Mouse (Mus musculus) intestine, embryonic 14.5 days (tissue): ENCODE data around the gene Cntn4. TPM values are rescaled to one million over a fixed set of nuclear protein-coding genes. Genes with fewer than 3 reads are reported as not detected.
"Not testable (repeated sequence)": the region's sequence is repeated elsewhere in the genome, so short reads cannot be mapped to it uniquely, and the experiment has no call there.

Experiments
- ATAC-seq: fragments of 200-750 bp; cut with Nextera tagmentation; replicated peaks from 2 replicates; pipeline ENCODE4 v1.8.0; 2017; ENCODE audit warnings: low read depth, moderate number of reproducible peaks, moderate TSS enrichment, moderate library complexity; ENCODE audit not compliant: low FRiP score, low TSS enrichment
- DNase-seq: peaks from one replicate; pipeline ENCODE4 v3.0.0-alpha.2; 2018; ENCODE audit warnings: low spot score
- H3K27ac ChIP-seq: fragments of 300-500 bp; sonication (generic); 2 replicates; pipeline ENCODE4 v1.5.1; 2014; ENCODE audit warnings: low read depth, mild to moderate bottlenecking, control low read depth
- H3K27me3 ChIP-seq: fragments of 300-500 bp; sonication (generic); replicated peaks from 2 replicates; pipeline ENCODE4 v1.6.1; 2014; ENCODE audit warnings: low read length, control low read depth; ENCODE audit not compliant: control insufficient read depth, insufficient read depth
- H3K36me3 ChIP-seq: fragments of 300-500 bp; sonication (generic); 2 replicates; pipeline ENCODE4 v1.6.1; 2014; ENCODE audit warnings: low read length, control low read depth; ENCODE audit not compliant: control insufficient read depth, insufficient read depth
- H3K4me1 ChIP-seq: fragments of 300-500 bp; sonication (generic); replicated peaks from 2 replicates; pipeline ENCODE4 v1.6.1; 2014; ENCODE audit warnings: low read length, control low read depth, mixed read lengths; ENCODE audit not compliant: control insufficient read depth, insufficient read depth
- H3K4me2 ChIP-seq: fragments of 300-500 bp; sonication (generic); 2 replicates; pipeline ENCODE4 v1.6.1; 2014; ENCODE audit warnings: low read length
- H3K4me3 ChIP-seq: fragments of 300-500 bp; sonication (generic); 2 replicates; pipeline ENCODE4 v1.5.1; 2014; ENCODE audit warnings: low read depth, low read length, control low read depth, mixed read lengths
- H3K9ac ChIP-seq: fragments of 300-500 bp; sonication (generic); 2 replicates; pipeline ENCODE4 v1.6.1; 2014; ENCODE audit warnings: mild to moderate bottlenecking, low read length
- H3K9me3 ChIP-seq: fragments of 300-500 bp; sonication (generic); 2 replicates; pipeline ENCODE4 v1.6.1; 2016; ENCODE audit warnings: low read length, control low read depth; ENCODE audit not compliant: control insufficient read depth
- WGBS: fragments of 180-500 bp; shearing (Covaris S2); extraction: QIAGEN DNeasy Blood & Tissue Kit; methylation state at CpG from one replicate; pipeline ENCODE4 v1.1.7; 2014; 5-methylcytosine and 5-hydroxymethylcytosine counted together
- polyA plus RNA-seq: library from polyadenylated mRNA; unstranded; fragments of >200 nt; fragmentation: Nextera tagmentation; extraction: Ambion mirVana; gene quantifications from 2 replicates; pipeline ENCODE4 v1.2.1, GENCODE M21; 2014

Cntn4 gene
- polyA plus RNA-seq, 1 experiment from 2014 or later, result 0.26 TPM

- Histone ChIP-seq H3K4me3 (no peak overlapping the region), H3K4me2 (no peak overlapping the region), H3K27ac (no peak overlapping the region), H3K27me3 (no peaks in the 10 kb centered on the region), H3K36me3 (no peaks in the 10 kb centered on the region), H3K9ac (no peak overlapping the region), H3K4me1 (no peaks in the 10 kb centered on the region), H3K9me3 (no peaks in the 10 kb centered on the region)
- DNase-seq, result no peak
- no peak for ATAC-seq
- 73% methylated on average over 3 of the region's 3 CpGs for WGBS
Observed at GRCm38 (mm10) chr6:106350072-106350471, 672.6 kb downstream of the Cntn4 start.

- no peaks in the 10 kb centered on the region for H3K36me3 ChIP-seq
- DNase-seq (no peak), ATAC-seq (no peak)
Observed at GRCm38 (mm10) chr6:106351389-106351788, 673.9 kb downstream of the Cntn4 start.

GRCm38 (mm10) chr6:106358801-106359200 lies 681.3 kb downstream of the Cntn4 start:
- 82% methylated on average over 2 of the region's 2 CpGs for WGBS
- not testable (repeated sequence) for H3K4me1 ChIP-seq

More at GRCm38 (mm10) chr6:106351389-106351788, 673.9 kb downstream of the Cntn4 start:
- 79% methylated on average over 2 of the region's 2 CpGs for WGBS
- no peaks in the 10 kb centered on the region for H3K27me3 ChIP-seq
- H3K27ac ChIP-seq, result no peak overlapping the region
- no peaks in the 10 kb centered on the region for H3K9me3 ChIP-seq
- no peak overlapping the region for H3K4me3 ChIP-seq
- no peaks in the 10 kb centered on the region for H3K4me1 ChIP-seq
- H3K9ac ChIP-seq, result no peak overlapping the region
- no peak overlapping the region for H3K4me2 ChIP-seq

GRCm38 (mm10) chr6:106381288-106382025 lies 704.0 kb downstream of the Cntn4 start:
- Histone ChIP-seq H3K9ac (no peak overlapping the region), H3K4me3 (no peak overlapping the region), H3K4me1 (no peaks in the 10 kb centered on the region), H3K4me2 (no peak overlapping the region), H3K27me3 (no peaks in the 10 kb centered on the region), H3K27ac (no peak overlapping the region), H3K36me3 (no peaks in the 10 kb centered on the region), H3K9me3 (no peaks in the 10 kb centered on the region)
- no peak for ATAC-seq
- 79% methylated on average over 6 of the region's 6 CpGs for WGBS
- DNase-seq, result no peak

More at GRCm38 (mm10) chr6:106358801-106359200, 681.3 kb downstream of the Cntn4 start:
- not testable (repeated sequence) for H3K4me2 ChIP-seq, ATAC-seq, H3K27ac ChIP-seq, H3K36me3 ChIP-seq, H3K9me3 ChIP-seq, DNase-seq, H3K9ac ChIP-seq, H3K27me3 ChIP-seq, H3K4me3 ChIP-seq

- WGBS, result 79% methylated on average over 2 of the region's 2 CpGs
- no peak overlapping the region for H3K27ac ChIP-seq
- H3K9me3 ChIP-seq, result no peaks in the 10 kb centered on the region
- ATAC-seq (no peak), DNase-seq (no peak)
- H3K4me3 ChIP-seq, result no peak overlapping the region
- no peaks in the 10 kb centered on the region for H3K4me1 ChIP-seq
- no peak overlapping the region for H3K9ac ChIP-seq
- no peak overlapping the region for H3K4me2 ChIP-seq
- H3K36me3 ChIP-seq, result no peaks in the 10 kb centered on the region
- no peaks in the 10 kb centered on the region for H3K27me3 ChIP-seq
Observed at GRCm38 (mm10) chr6:106387833-106388406, 710.5 kb downstream of the Cntn4 start.

GRCm38 (mm10) chr6:106408014-106408413 lies 730.6 kb downstream of the Cntn4 start:
- ATAC-seq (no peak), DNase-seq (no peak)
- Histone ChIP-seq H3K4me2 (no peak overlapping the region), H3K4me3 (no peak overlapping the region), H3K4me1 (no peaks in the 10 kb centered on the region), H3K9me3 (no peaks in the 10 kb centered on the region), H3K9ac (no peak overlapping the region), H3K36me3 (no peaks in the 10 kb centered on the region), H3K27me3 (no peaks in the 10 kb centered on the region), H3K27ac (no peak overlapping the region)
- 76% methylated on average over 3 of the region's 3 CpGs for WGBS

GRCm38 (mm10) chr6:106408634-106409033 lies 731.2 kb downstream of the Cntn4 start:
- WGBS, result 80% methylated on average over 3 of the region's 3 CpGs
- H3K4me2 ChIP-seq, result no peak overlapping the region
- DNase-seq (no peak), ATAC-seq (no peak)
- no peaks in the 10 kb centered on the region for H3K36me3 ChIP-seq
- H3K9ac ChIP-seq, result no peak overlapping the region
- H3K27ac ChIP-seq, result no peak overlapping the region
- no peaks in the 10 kb centered on the region for H3K4me1 ChIP-seq
- no peak overlapping the region for H3K4me3 ChIP-seq
- H3K9me3 ChIP-seq, result no peaks in the 10 kb centered on the region
- H3K27me3 ChIP-seq, result no peaks in the 10 kb centered on the region

GRCm38 (mm10) chr6:106422947-106423346 lies 745.5 kb downstream of the Cntn4 start:
- H3K9ac ChIP-seq, result no peak overlapping the region
- no peaks in the 10 kb centered on the region for H3K27me3 ChIP-seq
- no peaks in the 10 kb centered on the region for H3K9me3 ChIP-seq
- no peak overlapping the region for H3K4me2 ChIP-seq
- H3K4me3 ChIP-seq, result no peak overlapping the region
- H3K36me3 ChIP-seq, result no peaks in the 10 kb centered on the region
- ATAC-seq, result no peak
- H3K4me1 ChIP-seq, result no peaks in the 10 kb centered on the region
- DNase-seq, result no peak
- no peak overlapping the region for H3K27ac ChIP-seq

GRCm38 (mm10) chr6:106423471-106423870 lies 746.0 kb downstream of the Cntn4 start:
- H3K9me3 ChIP-seq, result no peaks in the 10 kb centered on the region
- H3K36me3 ChIP-seq, result no peaks in the 10 kb centered on the region
- no peaks in the 10 kb centered on the region for H3K27me3 ChIP-seq
- WGBS, result 94% methylated on average over 2 of the region's 2 CpGs
- H3K27ac ChIP-seq, result no peak overlapping the region
- H3K9ac ChIP-seq, result no peak overlapping the region
- no peak overlapping the region for H3K4me3 ChIP-seq
- no peak overlapping the region for H3K4me2 ChIP-seq
- H3K4me1 ChIP-seq, result no peaks in the 10 kb centered on the region
- DNase-seq (no peak), ATAC-seq (no peak)
